Mouse (Mus musculus): ENCODE measurements at regions not wholly inside any gene's neighbourhood (a gene's known extent, or its start where the extent isn't known, plus 50 kb on each side); places are given as distances from the start of the nearest gene placed in this dataset.
"Not testable (repeated sequence)": the region's sequence is repeated elsewhere in the genome, so short reads cannot be mapped to it uniquely, and the experiment has no call there.

DNA sequence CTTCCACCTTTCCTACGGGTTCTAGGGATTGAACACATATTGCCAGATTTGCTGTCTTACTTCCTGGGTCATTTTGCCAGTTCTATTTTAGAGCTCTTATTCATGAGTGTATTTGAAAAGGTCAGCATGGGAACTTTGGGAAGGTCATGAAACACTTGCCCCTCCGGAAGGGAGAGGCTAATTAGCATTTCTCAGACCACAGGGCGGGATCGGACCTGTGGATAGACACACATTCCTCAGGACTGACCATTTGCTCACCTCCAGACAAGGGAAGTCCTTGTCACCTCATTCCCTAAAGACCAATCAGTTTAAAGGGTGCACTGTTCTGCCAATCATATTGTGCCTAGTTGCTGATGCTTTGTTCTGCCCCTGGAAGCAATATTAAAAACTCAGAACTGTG lies 146.1 kb upstream of the Arhgap18 start:
- DNase-seq = not testable (repeated sequence)

DNA sequence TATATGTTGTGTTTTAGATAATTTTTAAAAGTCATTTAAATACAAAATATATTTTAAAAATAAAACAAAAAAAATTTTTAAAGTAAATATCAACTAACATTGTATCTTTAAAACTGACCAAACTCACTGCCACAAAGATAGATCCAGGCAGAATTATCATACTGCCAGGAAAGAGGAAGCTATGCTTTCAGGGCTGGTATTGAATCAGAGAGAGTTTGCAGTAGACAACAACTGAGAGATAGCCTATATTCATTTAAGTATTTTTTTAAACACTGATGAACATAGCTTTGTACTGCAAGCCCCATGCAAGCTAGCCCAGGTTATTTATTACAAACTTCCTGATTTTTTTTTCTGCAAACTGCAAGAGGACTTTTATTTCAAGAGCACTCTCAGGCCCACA lies 142.0 kb upstream of the Arhgap18 start:
- DNase-seq = no peak

DNA sequence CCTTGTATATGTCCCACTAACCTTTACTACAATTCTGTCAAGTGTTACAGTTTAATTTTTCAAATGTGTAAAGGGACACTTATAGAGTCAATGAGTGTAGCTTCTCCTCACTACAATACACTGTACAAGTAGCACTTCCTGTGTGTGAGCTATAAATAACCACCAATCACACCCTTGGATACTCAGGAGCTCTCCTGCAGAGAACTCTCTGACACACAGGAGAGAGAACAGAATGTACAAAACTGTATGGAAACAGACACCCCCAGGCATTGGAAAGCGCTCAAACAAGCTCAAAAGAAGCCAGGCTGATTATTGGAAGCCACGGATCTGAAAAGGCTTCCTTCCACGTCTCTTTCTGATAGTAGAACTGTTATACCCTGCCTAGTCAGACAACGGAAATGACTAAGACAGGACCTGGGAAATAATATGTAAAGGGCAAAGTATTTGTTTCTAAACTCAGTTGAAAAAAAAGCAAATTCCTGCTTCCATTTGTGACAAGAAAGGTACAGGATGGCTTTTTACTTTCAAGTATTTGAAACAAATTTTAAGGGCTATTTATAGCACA lies 122.9 kb upstream of the Arhgap18 start:
- no peak for DNase-seq

DNA sequence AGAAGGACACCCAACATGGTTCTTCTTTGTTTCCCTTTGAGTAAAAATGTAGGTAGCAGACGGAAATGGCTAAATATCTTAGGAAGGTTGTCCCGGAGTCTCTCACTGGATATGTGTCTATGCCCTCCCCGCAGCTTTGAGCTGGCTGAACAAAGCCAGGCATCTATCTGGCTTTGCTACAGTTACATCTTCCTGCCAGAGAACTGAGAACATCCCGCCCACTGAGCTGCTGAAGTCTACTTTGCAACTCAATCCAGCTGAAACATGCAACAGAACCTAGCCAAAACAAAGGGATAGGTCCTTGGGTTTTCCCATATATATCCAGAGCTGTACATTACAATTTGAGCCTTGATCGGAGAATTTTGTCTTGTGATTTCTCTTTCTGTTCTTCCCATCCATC lies 121.0 kb upstream of the Arhgap18 start:
- DNase-seq = no peak

DNA sequence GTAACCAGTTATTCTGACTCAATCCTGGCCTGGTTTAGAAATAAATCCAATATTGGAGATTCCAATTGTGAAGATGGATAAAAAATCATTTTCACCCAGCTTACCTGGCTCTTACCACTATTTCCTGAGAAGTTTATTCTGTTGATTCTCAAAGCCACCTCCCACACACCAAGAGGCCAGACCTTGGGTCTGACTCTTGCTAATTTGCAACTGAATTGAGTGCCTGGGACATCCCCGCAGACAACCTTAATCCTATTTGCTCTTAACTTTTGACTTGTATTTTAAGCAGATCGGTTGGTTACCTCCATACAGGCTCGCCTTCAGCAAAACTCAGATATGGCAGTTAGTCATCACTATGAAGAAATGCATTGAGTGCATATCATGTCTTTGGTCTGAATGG lies 115.8 kb upstream of the Arhgap18 start:
- no peak for DNase-seq

DNA sequence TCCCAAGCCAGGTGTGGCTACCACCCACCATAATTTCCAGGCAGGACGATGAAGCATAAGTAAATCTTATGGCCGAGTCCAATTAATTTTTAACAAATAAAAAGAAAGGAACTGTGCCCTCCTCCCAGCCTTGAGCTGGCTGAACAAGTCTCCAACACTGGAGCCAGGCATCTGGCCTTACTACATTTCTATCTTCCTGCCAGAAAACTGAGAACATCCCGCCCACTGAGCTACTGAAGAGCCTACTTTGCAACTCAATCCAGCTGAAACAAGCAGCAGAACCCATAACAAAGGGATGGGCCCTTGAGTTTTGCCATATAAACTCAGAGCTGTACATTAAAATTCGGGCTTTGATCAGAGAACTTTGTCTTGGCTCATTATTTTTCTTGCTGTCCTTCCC lies 115.2 kb upstream of the Arhgap18 start:
- no peak for DNase-seq

DNA sequence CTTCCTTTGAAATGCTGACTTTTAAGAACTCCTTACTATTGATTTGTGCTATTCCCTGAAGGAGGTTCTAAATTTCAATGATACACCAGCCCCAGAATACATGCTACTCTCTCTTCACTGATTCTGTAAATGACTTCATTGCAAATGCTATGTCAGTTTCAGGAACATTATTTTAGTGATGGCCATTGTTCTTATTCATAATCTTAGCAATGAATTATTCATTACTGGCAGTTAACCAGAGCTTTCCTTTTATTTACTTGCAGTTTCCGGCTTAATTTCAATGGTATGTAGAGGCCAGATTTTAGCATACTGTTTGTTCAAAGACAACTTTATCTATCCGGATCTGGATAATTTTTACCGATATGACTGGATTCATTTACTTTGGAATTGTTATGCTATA lies 114.1 kb upstream of the Arhgap18 start:
- no peak for DNase-seq

DNA sequence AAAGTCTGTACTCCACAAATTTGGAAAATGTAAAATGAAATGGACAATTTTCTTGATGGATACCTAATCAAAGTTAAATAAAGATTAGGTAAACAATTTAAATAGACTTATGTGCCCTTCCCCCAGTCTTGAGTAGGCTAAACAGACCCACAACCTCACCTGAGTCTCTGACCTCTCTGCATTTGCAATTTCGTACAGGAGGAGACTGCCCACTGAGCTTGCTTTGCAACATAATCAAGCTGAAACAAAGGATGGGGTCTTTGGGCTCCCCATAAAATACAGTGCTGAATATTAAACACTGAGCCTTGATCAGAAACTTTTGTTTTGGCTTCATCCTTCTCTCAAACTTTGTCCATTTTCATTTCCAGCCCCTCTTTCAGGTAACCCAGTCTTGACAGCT lies 100.1 kb upstream of the Arhgap18 start:
- no peak for DNase-seq

DNA sequence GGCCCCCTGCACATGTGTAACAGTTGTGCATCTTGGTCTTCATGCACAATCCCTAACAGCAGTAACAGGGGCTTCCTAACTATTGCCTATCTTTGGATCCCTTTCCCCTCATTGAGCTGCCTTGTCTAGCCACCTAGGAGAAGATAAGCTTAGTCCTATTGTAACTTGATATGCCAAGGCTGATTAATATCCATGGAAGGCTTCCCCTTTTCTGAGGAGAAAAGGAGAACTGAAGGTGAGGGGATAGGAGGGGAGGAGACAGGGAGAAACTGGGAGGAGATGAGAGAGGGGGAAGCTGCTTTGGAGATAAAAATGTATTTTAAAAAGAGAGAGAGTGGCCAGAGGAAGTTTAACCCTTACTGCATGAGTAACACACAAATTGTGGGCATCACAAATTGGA lies 89.0 kb upstream of the Arhgap18 start:
- DNase-seq = no peak

DNA sequence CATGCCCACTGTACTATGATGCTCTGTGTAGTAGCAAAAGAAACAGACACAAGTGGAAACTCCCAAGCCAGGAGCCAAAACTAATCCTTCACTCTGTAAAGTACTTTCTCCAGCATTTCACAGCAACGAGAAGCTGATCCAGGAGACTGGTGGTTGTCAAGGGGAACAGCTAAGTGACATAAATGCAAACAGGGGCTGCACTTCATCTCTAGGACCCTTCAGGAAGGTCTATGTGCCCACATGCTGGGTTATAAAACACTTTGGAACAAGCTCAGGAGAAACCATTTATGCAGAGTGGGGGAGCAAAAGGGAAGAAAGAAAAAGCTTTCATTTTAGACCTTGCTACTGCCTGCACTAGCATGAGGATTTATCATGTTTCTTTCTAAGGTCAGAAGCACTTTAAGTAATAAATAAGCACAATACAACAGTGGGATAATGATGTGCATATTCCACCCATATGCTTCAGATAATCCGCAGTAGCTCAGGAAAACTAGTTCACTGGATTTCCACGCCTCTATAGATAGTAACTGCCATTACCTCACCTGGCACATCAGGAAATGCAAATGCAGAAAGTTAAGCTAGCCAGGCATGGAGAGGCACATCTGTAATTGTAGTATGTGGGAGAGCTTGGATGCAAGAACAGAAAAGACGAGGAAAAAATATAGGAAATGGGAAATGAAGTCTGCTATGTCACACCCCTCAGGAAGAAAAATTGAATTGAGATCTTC lies 73.6 kb upstream of the Arhgap18 start:
- DNase-seq = no peak

DNA sequence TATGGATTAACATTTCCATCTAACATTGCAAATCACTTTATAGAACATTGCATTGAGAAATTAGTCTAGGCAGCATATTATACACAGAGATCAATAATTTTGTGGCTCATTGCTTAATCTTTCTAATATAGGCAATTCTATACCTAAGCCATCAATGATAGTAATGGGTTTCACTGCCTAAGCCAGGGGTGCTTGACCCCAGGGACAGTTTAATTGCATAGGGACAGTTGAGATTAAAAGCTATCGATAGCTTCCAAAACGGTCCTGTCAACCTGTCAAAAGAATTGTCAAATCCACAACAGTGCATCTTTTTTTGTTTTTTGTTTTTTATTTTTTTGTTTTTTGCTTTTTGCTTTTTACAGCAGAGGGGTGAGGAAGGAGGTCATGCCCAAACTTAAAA lies 58.5 kb upstream of the Arhgap18 start:
- DNase-seq = no peak

DNA sequence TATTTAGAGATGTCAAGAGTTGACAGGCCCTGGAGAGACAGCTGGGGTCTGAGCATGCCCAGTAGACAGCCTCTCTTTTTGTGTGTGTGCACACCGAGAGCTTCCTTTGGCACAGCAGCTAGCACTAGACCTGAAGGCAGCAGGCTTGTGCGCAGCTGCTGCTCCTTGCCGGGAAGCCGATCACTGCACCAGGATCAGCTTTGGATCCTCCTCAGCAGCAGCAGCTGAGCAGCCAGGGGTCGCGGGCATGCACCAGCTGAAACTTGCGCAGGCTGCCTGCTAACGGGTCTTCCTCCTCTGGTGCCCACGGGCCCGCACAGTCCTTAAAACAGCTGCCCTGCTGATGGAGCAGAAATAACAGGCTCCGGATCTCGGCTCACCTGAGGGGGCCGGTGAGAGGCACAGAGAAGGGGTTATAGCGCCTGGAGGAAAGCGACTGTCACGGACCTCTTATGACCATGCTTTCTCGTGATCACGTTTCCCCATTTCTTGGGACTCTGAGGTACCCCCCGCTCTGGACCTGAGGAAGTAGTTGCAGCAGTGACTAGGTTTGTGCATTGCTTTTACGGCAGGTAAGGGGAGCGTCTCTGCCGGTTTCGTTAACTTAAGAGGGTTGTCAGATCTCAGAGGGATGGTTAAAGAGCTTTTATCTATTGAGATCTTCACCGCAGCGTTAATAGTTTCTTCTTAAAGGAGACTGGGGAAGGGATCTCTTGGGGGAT lies 57.8 kb upstream of the Arhgap18 start:
- DNase-seq = peak; percentile 46
